Mouse (Mus musculus): ENCODE measurements at regions not wholly inside any gene's neighbourhood (a gene's known extent, or its start where the extent isn't known, plus 50 kb on each side); places are given as distances from the start of the nearest gene placed in this dataset.
A peak's percentile ranks its signal among the peaks of the same experiment; 100 is the strongest.

DNA sequence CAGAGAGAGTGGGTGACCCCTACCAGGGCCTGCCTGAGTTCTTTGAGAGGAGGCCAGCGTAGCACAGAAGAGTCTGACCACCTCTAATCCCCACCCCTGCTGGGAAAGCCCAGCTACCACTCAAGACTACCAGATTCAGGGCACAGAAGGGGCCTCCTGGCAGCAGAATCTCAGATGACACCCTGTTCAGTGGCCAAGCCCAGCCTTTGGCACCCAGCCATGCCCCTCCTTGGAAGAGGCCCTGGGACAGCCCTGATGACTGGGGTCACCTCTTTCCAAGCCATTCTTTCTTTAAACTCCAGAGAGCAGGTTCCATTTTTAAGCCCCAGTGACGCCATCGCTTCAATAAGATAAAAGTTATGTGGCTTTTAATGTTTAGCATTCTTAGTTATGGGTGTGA, 359.8 kb downstream of the Matn1 start:
- DNase-seq = peak; percentile 57

DNA sequence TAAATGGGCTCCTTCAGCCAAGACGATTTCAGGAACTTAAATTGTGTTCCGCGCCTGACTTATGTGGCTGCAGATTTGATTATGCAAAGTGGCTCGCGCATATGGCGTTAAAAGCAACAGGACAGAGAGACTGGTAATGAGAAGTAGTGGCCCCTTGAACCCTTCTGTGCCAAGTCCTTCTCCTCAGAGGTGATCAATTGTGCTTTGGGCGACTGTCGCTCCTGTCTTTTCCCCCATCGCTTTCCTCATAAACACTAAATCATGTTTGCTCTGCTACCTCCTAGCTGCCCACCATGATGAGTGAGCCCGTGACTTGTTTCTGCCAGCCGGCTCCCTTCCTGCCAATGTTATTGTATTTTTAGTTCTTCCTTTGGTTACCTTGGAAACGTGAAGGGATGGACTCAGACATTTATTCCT, 360.2 kb downstream of the Matn1 start:
- DNase-seq = no peak

DNA sequence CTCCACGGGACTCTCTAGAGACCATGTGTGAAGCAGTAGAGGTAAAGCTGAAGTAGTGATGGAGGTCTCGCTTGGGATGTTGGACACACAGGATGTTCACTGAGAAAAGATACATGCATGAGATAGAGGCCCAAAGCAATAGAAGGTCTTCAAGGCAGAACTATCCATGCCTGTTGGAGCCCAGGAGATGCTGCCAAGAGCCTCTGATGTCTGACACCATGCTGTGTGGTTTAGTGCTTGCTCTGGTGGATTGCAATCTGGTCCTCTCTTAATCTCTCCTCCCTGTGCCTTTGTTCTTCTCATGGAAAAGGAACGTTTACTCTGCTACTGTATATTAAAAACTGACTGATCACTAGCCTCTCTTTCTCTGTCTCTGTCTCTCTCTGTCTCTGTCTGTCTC, 370.0 kb downstream of the Matn1 start:
- no peak for DNase-seq

DNA sequence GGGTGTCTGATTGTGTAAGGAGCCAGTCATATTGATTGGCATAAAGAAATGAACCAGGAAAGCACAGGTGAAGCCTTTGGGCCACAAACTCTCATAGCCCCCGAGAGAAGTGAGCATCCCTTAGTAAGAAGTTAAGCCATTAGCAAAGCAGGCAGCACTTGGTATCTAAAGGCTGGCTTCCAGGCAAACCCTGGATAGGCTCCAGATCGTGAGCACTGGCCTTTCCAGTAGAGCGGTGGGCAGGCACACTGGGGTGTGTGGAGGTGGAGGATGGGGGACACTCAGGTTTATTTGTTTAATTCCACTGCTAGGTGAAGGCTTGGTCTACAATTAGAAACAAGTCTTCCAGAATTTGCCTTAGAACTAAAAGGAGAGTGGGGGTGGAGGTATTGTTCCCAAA, 371.9 kb downstream of the Matn1 start:
- no peak for DNase-seq

DNA sequence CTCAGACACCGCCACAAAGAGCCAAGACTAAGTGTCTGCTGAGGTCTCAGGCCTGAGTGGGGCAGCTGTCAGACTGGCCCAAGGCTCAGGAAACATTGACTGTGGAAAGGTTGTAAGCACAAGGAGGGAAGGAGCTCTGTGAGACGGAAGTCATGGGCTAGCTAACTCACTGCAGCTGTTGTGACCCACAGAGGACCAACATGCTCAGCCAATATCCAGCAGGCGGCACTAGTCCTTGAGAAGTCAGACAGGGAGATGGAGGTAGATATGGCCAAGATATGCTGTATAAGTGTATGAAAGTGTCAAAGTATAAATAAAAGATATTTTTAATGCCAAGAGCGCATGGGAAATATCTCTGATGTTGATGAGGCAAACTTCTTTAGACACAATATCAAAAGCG, 378.1 kb downstream of the Matn1 start:
- DNase-seq = no peak

DNA sequence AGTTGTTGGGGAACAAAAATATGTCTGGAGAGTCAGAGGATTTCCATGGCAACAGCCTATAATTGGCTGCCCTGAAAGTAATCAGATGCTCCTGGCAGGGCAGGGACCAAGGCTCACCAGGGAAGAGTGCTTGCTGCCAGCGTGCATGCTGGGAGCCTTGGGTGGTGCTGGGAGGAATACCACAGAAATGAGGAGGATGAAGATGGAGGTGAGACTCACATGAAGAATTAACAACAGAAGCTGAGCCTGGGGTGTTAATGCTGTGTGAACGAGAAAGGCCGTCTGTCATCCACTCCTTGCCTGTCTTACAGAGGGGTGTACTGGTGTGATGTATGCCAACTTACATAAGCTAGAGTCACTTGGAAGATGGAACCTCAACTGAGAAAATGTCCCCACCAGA, 380.3 kb downstream of the Matn1 start:
- no peak for DNase-seq

DNA sequence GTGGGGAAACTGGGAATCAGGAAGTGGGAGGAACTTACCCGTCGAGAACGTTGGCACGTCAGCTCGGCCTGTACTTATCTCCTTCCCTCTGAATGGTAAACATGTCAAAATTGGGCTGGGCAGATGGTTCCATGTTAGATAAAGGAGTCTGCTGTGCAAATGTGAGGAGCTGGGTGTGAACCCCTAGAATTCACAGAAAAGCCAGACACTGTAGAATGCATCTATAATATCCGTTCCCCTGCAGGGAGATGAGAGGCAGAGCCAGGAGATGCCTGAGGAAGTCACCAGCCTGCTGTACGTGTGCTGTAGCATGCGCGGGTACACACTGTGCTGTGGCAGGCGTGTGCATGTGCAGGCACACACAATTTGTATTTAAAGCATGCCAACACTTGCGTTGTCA, 381.0 kb downstream of the Matn1 start:
- no peak for DNase-seq

DNA sequence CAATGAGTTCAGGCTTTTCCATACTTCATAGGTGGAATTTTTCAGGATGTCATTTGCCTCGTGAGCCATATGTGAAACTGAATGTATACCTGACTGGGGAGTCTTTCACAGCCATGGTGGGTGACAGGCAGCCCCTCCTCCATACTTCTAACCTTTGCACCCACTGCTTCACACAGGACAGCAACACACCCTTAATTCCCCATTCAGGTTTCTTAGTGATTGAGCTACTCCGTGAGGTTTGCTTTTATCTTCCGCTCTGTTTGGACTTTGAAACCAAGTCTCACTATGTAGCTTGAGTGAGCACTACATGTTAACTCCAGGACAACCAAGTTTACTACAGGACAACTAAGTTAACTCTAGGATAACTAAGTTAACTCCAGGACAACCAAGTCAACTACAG, 381.4 kb downstream of the Matn1 start:
- no peak for DNase-seq

DNA sequence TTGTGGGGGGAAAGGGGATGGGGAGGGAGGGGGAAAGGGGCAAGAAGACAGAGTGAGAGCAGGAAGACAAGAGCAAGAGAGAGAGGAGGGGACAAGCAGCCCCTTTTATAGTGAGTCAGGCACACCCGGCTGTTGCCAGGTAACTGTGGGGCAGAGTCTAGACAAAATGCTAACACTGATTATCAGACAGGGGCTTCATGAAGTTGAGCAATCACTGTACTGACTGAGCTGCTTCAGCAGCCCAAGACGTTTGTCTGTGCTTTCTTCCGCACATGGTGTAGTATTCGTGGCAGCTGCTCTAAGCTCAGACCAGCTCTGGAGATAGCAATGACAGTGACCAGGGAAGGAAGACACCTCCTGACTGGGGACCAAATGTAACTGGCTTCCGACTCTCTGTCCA, 385.2 kb downstream of the Matn1 start:
- no peak for DNase-seq

DNA sequence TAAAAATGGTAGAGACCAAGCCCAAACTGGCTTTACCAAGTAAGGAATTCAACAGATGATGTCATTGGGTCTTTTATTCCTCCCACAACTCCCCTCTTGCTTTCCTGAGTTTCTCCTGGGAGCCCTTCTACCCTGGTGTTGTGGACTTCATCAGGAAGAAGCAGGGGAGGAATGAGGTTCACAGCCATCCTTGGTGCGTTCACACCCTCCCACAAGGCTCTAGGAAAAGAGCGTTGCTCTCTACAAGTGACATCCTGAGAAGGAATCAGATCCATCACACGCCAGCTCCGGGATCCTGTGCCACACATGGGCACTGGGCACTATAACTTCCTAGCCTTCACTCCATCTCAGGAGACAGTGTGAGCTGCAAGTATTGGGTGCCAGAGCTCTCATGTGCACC, 387.5 kb downstream of the Matn1 start:
- no peak for DNase-seq

DNA sequence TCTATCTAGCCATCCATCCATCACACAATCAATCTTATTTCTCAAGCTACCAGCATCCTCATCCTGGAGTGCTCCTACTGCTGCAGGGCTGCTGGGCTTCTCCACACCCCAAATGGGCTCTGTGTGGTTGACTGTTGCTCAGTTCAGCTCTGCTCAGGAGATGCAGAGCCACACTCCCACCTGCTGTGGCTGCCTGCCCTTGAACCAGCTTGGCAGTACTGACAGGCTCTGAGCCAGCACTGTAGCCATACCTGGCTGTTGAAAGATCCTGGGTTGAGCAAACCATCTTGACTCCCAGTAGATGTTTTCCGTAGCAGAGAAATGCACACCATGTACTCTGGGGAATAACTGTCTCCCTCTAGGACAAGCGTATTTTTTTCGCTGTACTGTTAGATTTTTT, 392.6 kb downstream of the Matn1 start:
- no peak for DNase-seq

DNA sequence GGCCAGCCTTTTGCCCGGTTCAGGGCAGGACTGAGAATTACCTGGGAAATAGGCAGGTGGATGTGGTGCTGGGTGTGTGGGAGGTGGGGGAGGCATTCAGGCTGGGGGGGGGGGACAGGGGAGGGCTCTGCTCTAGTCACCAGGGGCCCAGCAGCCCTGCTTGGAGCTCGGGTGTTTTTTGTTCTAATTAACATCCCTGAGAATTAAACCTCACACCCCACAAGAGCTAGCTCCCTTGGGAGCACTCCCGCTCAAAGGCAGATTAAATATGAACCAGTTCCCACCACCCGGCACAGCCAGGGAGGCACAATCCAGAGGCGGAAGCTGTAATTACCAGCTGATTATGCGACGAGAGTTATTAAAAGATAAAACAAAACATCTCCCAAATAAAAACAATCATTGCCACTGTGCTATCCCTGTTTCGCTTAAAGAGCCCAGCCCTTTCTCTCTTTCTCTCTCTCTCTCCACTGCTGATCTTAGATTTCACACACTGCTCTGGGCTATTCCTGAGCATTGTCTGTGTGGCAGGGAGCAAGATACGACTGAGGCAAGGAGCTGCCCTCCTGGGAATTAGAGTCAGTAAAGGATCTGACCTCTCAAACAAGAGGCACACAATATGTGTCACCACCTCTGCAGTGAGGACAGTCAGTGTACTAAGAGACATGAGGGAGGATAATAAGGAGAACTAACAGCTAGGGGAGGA, 397.0 kb downstream of the Matn1 start:
- DNase-seq = no peak

DNA sequence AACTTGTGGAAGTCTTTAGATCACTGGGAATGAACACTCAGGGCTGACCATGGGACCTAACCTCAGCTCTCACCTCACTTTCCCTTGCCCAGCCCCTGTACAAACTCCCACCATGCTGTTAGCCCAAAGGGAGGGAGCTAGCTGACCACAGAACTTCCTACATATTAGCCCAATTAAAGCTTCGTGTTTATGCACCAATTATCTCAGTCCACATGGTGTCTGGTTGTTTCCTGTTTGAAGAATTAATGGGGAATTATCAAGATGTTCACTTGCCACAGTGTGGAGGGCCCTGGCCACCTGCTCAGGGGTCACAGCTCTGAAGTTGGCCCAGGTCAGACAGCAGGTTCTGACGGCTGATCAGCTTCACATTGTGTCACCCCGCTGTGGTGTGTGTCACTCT, 402.5 kb downstream of the Matn1 start:
- DNase-seq = no peak

DNA sequence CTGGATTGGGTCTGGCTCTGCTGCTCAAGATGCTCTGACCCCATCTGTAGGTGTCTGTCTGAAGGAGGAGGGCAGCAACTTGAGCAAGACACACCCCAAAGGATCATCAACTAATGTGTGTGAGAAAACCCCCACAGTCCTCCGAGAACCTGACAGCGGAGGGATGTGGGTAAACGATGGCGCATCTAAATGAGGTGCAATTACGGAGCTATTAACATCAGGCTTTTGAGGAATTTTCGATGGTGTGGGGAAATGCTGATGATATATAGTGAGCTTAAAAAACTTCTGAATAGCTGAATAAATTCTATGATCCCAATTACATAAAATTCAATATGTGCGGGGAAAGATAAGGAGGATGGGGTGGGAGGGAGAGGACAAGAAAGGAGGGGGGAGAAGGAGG, 406.1 kb downstream of the Matn1 start:
- DNase-seq = no peak

DNA sequence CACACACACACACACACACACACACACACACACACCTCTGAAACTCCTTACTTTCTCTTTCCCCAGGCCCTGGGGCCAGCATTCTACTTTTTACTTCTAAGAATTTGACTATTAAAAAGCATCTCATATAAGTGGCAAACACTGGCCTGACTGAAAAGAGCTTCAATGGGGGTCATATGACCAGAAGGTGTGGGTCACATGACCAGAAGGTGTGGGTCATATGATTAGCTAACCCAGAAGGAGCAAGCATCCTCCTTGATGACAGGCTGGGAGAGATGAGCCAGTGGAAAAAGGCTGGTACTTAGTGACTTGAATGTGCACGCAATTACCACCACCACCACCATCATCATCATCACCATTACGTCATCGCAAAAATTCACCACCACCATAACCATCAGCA, 410.7 kb downstream of the Matn1 start:
- no peak for DNase-seq

DNA sequence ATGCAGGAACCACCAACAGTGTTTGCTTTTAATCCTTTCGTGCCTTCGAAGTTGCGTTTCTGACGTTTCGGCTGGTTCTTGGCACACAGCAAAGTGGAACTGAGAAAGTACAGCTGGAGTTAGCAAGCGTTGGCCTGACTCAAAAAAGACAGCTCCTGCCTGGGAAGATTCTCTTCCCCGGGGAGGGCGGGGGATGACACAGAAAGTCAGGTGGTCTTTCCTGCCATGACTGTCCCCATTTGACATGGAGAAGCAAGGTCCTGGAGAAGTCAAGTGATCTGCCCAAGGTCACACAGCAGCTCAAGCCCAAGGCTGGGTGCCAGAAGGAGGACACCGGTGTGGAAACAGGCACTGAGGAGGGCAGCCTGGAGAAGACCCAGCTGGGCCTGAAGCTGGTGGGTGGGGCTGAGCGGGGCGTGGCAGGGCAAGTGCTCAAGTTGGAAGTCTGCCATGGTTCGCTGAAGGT, 411.4 kb downstream of the Matn1 start:
- DNase-seq = peak; percentile 16

DNA sequence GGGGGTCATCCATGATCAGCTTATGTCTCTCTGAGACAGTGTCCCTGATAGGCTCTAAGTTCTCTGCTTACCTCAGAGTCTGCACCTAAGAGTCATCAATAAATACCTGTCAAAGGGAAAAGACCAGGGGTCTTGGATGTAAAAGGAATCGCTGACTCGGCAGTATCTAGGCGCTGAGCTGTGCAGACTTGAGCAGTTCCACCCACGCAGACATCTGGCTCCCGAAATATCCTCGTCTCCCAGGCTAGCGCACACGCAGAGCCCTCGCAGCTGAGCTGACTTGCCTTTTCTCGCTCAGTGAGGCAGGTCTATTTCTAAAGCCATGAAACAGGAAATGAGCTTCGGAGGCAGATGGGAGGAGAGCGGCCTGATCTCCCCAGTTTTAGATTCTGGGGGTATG, 412.1 kb downstream of the Matn1 start:
- DNase-seq = no peak

DNA sequence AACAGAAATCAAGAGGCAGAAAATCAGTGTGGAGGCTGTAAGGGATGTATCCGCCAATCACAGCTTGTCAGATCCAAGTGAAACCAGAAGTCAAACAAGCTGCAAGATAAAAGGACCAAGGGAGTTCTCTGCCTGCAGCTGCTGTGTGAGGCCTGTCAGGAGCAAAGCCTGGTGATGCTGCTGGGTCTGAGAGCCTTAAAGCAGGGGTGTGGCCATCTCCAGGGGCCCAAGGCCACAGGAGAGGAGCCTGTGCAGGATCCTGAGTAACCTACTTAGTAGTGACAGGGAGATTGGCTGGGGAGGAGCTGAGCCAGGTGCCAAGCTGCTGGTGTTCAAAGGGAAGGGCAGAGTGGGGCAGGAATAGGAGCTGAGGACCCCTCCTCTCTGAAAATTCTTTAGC, 418.8 kb downstream of the Matn1 start:
- no peak for DNase-seq

DNA sequence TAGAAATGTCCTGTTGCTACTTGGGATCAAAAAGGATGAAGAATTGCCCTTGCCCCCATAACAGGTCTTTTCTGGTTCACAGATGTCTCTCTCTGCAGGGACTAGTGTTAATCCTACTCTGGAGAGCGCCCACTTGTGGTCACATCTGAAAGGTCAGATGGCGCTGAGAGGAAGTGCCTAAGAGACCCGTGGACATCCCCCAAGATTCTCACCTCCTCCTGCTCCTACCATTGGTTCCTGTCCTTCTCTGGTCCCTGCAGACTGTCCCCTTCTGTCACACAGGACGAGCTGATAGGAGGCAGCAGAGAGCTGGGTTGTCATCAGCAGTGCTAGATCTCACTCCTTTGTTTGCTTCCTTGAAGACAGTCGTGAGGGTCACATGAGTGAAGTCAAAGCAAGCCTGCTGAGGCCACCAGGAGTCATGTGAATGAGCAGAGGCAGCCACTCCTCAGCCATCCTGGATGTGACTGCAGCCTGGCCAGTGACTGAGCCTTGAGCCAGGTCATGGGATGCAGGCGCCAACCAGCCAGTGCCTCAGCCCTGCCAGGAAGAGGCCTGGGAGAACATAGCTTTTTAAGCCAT, 420.6 kb downstream of the Matn1 start:
- DNase-seq = peak; percentile 69

DNA sequence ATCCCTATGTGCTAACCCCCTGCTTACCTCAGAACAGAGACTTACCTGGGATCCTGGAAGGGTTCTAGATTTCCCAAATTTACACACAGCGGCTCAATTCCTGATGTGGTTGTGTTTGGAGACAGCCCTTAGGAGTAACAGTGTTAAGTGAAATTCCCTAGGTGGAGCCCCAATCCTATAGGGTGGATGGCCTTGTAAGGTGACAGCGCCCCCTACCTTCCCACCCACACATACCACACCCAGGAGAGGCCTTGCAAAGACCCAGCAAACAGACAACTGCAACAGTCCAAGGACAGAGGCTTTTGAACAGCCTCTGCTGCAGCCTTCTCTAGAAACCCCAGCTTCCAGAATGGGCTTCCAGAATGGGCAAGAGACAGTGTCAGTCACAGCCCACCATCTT, 421.8 kb downstream of the Matn1 start:
- no peak for DNase-seq

DNA sequence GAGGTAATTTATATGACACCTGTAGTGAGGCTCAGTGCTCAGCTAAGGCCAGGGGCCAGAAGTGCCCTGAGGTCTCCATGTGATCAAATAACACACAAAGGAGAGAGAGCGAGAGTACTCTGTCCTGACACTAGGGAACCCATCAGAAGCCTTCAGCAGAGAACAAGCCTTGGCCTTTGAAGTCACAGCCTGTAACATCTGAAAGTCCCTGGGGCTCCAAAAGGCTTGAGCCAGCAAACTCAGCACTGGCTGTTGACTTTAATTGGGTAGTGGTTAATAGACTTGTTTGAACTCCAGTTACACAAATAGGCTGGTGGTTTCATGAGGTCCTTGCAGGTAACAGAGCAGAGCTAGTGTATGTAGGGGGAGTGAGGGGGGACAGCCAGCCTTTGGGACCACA, 422.5 kb downstream of the Matn1 start:
- DNase-seq = no peak

DNA sequence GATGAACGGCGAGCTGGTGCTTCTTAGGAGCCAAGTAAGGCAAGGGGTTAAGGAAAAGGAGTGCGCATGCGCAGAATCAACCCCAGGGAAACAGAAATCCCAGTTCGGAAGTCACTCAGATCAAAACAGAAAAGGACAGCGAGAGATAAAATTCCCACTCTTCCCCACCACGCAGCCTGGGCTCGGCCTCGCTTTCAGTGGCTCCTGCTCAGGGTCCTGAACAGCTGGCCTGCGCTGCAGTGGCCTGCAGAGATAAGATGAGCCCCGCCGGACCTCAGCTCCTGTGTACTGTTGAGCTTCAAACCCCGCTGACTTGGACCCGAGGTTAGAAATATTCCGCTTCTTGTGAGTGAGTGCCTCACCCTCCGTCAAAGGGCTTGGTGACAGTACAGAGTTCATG, 428.3 kb downstream of the Matn1 start:
- DNase-seq = peak; percentile 37

DNA sequence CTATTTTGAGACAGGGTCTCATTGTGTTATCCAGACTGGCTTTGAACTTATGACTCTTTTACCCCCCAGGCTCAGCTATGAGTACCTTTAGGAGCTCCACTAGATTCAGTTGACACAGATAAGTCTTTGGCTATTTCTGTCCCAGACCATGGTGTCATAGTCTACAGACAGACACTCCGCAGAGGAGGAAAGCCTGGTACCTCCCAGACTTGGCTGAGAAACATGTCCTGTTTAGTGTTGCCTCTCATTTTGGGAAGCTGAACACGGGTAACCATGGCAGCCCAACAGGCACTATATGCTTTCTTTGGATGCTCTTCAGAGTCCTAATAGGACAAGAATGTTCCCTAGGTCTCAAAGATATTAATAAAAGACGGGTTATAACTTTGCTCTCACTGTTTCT, 429.0 kb downstream of the Matn1 start:
- DNase-seq = peak; percentile 17

DNA sequence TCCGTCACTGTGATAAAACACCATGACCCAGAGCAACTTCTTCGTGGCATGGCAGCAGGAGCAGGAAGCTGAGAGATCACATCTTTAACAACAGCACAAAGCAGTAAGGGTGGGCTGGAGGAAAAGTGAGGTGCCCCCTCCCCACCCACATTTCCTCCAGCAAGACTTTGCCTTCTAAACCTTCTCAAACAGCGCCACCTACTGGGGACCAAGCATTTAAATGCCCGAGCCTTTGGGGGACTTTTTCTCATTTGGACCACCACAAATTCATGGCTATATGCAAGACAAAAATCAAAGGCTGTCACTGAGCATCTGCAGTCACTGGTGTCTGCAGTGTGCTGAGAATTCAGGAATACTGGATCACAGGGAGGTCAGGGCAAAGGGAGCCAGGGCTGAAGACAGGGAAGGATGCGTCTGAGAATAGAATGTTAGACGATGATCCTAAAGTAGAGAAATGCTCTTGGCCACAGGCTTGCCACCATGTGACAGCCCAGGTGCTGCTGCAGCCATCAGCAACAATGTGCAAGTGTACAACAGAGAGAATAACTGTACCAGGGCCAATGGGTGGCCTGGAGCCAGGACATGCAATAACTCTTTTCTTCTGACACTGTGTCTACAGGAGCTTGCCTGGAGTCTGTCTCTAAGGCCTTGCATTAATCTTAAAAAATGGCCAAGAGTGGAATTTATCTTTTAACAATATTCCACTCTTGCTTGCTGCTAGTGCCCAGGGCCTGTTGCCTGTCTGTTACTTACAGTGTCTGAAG, 430.5 kb downstream of the Matn1 start:
- DNase-seq = peak; percentile 41
